Mouse (Mus musculus): ENCODE results near the gene Wasf2. TPM values are rescaled to one million over a fixed set of nuclear protein-coding genes. Genes with fewer than 3 reads are reported as not detected.
A peak's percentile ranks its signal among the peaks of the same experiment; 100 is the strongest.

Wasf2 gene
- polyA plus RNA-seq, 1 experiment, result 97.6 TPM

DNA sequence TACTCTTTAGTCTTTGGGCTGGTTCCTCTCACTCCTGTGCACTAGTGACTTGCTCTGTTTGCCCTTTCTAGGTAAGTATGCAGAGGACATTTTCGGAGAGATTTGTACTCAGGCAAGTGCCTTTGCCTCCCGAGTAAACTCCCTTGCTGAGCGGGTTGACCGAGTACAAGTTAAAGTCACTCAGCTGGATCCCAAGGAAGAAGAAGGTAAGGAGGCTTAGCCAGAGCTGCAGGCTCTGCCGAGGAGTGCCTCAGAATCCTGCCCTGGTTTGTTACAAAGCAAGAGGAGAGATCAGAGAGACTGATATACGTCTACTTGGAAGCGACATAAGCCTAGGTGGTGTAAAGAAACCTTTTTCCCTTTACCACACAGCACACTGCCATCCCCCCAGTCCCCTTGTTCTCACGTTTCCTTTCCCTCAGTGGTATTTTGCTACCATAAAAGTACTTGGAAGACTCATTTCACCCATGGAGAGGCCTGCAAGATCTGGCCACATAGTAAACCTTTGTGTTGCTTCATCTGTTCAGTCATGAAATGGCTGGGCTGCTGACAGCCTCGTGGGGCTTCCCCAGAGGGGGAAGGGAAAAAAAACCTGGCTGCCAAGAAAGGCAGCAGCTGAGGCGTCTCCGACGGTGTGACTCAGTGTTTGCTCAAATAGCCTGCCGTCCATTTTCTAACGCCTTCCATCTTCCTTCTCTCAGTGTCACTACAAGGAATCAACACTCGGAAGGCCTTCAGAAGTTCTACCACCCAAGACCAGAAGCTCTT is 54.8 kb downstream of the Wasf2 start:
- no peak for TF ChIP-seq POLR2A (IDR thresholded peaks at IDR 0.05; ENCODE audit: low read depth, low read length)
- TF ChIP-seq CTCF (IDR thresholded peaks at IDR 0.05; ENCODE audit: extremely low read depth, insufficient read length, insufficient replicate concordance, low read depth, low read length), result no peak
- Histone ChIP-seq H3K36me3 (ENCODE audit: control insufficient read depth, insufficient read depth, low read length) (peaks cover 58% of the 10 kb centered on the region), H3K4me3 (ENCODE audit: low read depth, low read length) (no peak overlapping the region), H3K27ac (ENCODE audit: insufficient read depth, low read depth, low read length) (peak overlapping the region; percentile 60), H3K27me3 (ENCODE audit: control insufficient read depth, insufficient read depth, low read length) (no peaks in the 10 kb centered on the region), H3K4me1 (ENCODE audit: control insufficient read depth, insufficient read depth, insufficient read length, low read length) (peaks cover 4% of the 10 kb centered on the region; the same call in 1 of the 2 replicates)
- 43% methylated on average over 15 of the region's 15 CpGs for WGBS

- Histone ChIP-seq H3K36me3 (ENCODE audit: control insufficient read depth, insufficient read depth, low read length) (peaks cover 63% of the 10 kb centered on the region), H3K27me3 (ENCODE audit: control insufficient read depth, insufficient read depth, low read length) (no peaks in the 10 kb centered on the region), H3K4me1 (ENCODE audit: control insufficient read depth, insufficient read depth, insufficient read length, low read length) (peaks cover 4% of the 10 kb centered on the region; the same call in 1 of the 2 replicates), H3K27ac (ENCODE audit: insufficient read depth, low read depth, low read length) (no peak overlapping the region; the same call in 1 of the 2 replicates), H3K4me3 (ENCODE audit: low read depth, low read length) (no peak overlapping the region)
- TF ChIP-seq POLR2A (IDR thresholded peaks at IDR 0.05; ENCODE audit: low read depth, low read length), result no peak
- TF ChIP-seq CTCF (IDR thresholded peaks at IDR 0.05; ENCODE audit: extremely low read depth, insufficient read length, insufficient replicate concordance, low read depth, low read length), result no peak
- 86% methylated on average over 8 of the region's 8 CpGs for WGBS
Measured at GRCm38 (mm10) chr4:133185893-133186292, 55.6 kb downstream of the Wasf2 start.

GRCm38 (mm10) chr4:133186856-133187255 is 56.6 kb downstream of the Wasf2 start:
- Histone ChIP-seq H3K27me3 (ENCODE audit: control insufficient read depth, insufficient read depth, low read length) (no peaks in the 10 kb centered on the region), H3K4me3 (ENCODE audit: low read depth, low read length) (no peak overlapping the region), H3K4me1 (ENCODE audit: control insufficient read depth, insufficient read depth, insufficient read length, low read length) (peaks cover 4% of the 10 kb centered on the region; the same call in 1 of the 2 replicates), H3K27ac (ENCODE audit: insufficient read depth, low read depth, low read length) (no peak overlapping the region), H3K36me3 (ENCODE audit: control insufficient read depth, insufficient read depth, low read length) (peaks cover 68% of the 10 kb centered on the region)
- TF ChIP-seq CTCF (IDR thresholded peaks at IDR 0.05; ENCODE audit: extremely low read depth, insufficient read length, insufficient replicate concordance, low read depth, low read length) (peak; percentile 17; the same call in 1 of the 2 replicates), POLR2A (IDR thresholded peaks at IDR 0.05; ENCODE audit: low read depth, low read length) (no peak)
- 90% methylated on average over 5 of the region's 5 CpGs for WGBS

- H3K27ac ChIP-seq (ENCODE audit: insufficient read depth, low read depth, low read length), result no peak overlapping the region
- TF ChIP-seq CTCF (IDR thresholded peaks at IDR 0.05; ENCODE audit: extremely low read depth, insufficient read length, insufficient replicate concordance, low read depth, low read length), result no peak
- TF ChIP-seq POLR2A (IDR thresholded peaks at IDR 0.05; ENCODE audit: low read depth, low read length), result no peak
- no peak overlapping the region for H3K4me3 ChIP-seq (ENCODE audit: low read depth, low read length)
- H3K36me3 ChIP-seq (ENCODE audit: control insufficient read depth, insufficient read depth, low read length), result peaks cover 87% of the 10 kb centered on the region
- no peaks in the 10 kb centered on the region for H3K27me3 ChIP-seq (ENCODE audit: control insufficient read depth, insufficient read depth, low read length)
- WGBS, result 82% methylated on average over 10 of the region's 10 CpGs
- peaks cover 4% of the 10 kb centered on the region; the same call in 1 of the 2 replicates for H3K4me1 ChIP-seq (ENCODE audit: control insufficient read depth, insufficient read depth, insufficient read length, low read length)
Measured at GRCm38 (mm10) chr4:133189396-133189795, 59.1 kb downstream of the Wasf2 start.

DNA sequence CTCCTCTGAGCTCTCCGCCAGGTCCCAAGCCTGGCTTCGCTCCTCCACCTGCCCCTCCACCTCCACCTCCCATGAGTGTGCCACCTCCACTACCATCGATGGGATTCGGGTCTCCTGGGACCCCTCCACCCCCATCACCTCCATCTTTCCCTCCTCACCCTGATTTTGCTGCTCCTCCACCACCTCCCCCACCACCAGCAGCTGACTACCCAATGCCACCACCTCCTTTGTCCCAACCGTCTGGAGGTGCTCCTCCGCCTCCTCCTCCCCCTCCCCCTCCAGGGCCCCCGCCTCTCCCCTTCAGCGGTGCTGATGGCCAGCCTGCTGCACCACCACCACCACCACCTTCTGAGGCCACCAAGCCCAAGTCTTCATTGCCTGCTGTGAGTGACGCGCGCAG is 64.2 kb downstream of the Wasf2 start:
- no peak for TF ChIP-seq CTCF (IDR thresholded peaks at IDR 0.05; ENCODE audit: extremely low read depth, insufficient read length, insufficient replicate concordance, low read depth, low read length)
- TF ChIP-seq POLR2A (IDR thresholded peaks at IDR 0.05; ENCODE audit: low read depth, low read length), result no peak
- Histone ChIP-seq H3K27me3 (ENCODE audit: control insufficient read depth, insufficient read depth, low read length) (no peaks in the 10 kb centered on the region), H3K4me3 (ENCODE audit: low read depth, low read length) (no peak overlapping the region), H3K4me1 (ENCODE audit: control insufficient read depth, insufficient read depth, insufficient read length, low read length) (no peaks in the 10 kb centered on the region), H3K27ac (ENCODE audit: insufficient read depth, low read depth, low read length) (no peak overlapping the region), H3K36me3 (ENCODE audit: control insufficient read depth, insufficient read depth, low read length) (peaks cover 77% of the 10 kb centered on the region)
- WGBS, result 92% methylated on average over 11 of the region's 11 CpGs

- Histone ChIP-seq H3K27me3 (ENCODE audit: control insufficient read depth, insufficient read depth, low read length) (no peaks in the 10 kb centered on the region), H3K27ac (ENCODE audit: insufficient read depth, low read depth, low read length) (no peak overlapping the region), H3K4me1 (ENCODE audit: control insufficient read depth, insufficient read depth, insufficient read length, low read length) (peaks cover 3% of the 10 kb centered on the region; the same call in 1 of the 2 replicates), H3K4me3 (ENCODE audit: low read depth, low read length) (no peak overlapping the region), H3K36me3 (ENCODE audit: control insufficient read depth, insufficient read depth, low read length) (peaks cover 72% of the 10 kb centered on the region)
- TF ChIP-seq POLR2A (IDR thresholded peaks at IDR 0.05; ENCODE audit: low read depth, low read length), result no peak
- TF ChIP-seq CTCF (IDR thresholded peaks at IDR 0.05; ENCODE audit: extremely low read depth, insufficient read length, insufficient replicate concordance, low read depth, low read length), result no peak
- 58% methylated on average over 4 of the region's 4 CpGs for WGBS
Measured at GRCm38 (mm10) chr4:133195014-133195413, 64.7 kb downstream of the Wasf2 start.

DNA sequence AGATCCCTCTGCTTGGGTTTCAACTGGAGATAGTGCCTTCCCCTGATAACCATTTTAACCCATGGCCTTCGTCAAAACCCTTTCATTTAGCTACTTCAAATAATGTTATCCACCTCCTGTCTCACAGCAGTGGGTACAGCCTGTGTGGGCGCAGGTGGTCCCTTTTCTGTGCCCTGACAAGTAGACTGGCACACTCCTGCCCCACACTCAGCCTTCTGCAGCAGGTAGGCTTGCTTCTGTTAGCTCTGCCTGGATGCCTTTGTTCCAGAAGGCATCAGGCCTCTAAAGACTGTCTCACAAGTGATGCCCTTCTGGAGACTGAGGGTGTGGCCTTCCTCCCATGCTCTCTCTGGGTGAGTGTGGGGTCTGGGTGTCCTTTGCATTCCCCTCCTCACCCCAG is 65.8 kb downstream of the Wasf2 start:
- Histone ChIP-seq H3K4me1 (ENCODE audit: control insufficient read depth, insufficient read depth, insufficient read length, low read length) (peaks cover 14% of the 10 kb centered on the region), H3K27me3 (ENCODE audit: control insufficient read depth, insufficient read depth, low read length) (no peaks in the 10 kb centered on the region), H3K27ac (ENCODE audit: insufficient read depth, low read depth, low read length) (no peak overlapping the region), H3K36me3 (ENCODE audit: control insufficient read depth, insufficient read depth, low read length) (peaks cover 61% of the 10 kb centered on the region), H3K4me3 (ENCODE audit: low read depth, low read length) (no peak overlapping the region)
- TF ChIP-seq CTCF (IDR thresholded peaks at IDR 0.05; ENCODE audit: extremely low read depth, insufficient read length, insufficient replicate concordance, low read depth, low read length), result no peak
- TF ChIP-seq POLR2A (IDR thresholded peaks at IDR 0.05; ENCODE audit: low read depth, low read length), result no peak
- 78% methylated on average over 2 of the region's 2 CpGs for WGBS

Data from small intestine, adult 2 months (tissue).